Mouse (Mus musculus) liver, embryonic 14.5 days (tissue): Measurements from ENCODE around the gene Gas2l3.

Experiments
- CTCF ChIP-seq: IDR thresholded peaks from 2 replicates; pipeline ENCODE4 v1.5.1; 2016; ENCODE audit warnings: antibody characterized with exemption, low read depth, control low read depth
- EP300 ChIP-seq: IDR thresholded peaks from 2 replicates; pipeline ENCODE4 v1.6.1; 2016; ENCODE audit warnings: antibody characterized with exemption, low read depth

- TF ChIP-seq CTCF (no peak), EP300 (no peak)
These were observed 27.0 kb upstream of the Gas2l3 start for GRCm38 (mm10) chr10:89470596-89471353.
